Comparison of ENCODE assay signal across 13 mouse cellular contexts in genomic region chr12:100305051-100305673, GRCm38 (mm10).
DNase-seq lines count a peak whose midpoint lies in the region; ATAC-seq and TF ChIP-seq lines count a peak whose summit lies in the region.
"Had no signal": no experiment of that assay in that cellular context is flagged by ENCODE, and none has a peak within 500 bp of the region (broad histone marks: within the 10 kb centered on the region; RNA-seq: fewer than 3 reads in every experiment).

No protein-coding gene starts in this region.

- no peaks in the 10 kb centered on the region for H3K9me3 ChIP-seq in kidney, embryonic 15.5 days (replicated peaks)
- no peaks in the 10 kb centered on the region for H3K9me3 ChIP-seq in midbrain, embryonic 10.5 days (replicated peaks)
- no peaks in the 10 kb centered on the region for H3K9me3 ChIP-seq in midbrain, embryonic 15.5 days
- H3K9me3 ChIP-seq in hindbrain, embryonic 12.5 days (replicated peaks), result no peaks in the 10 kb centered on the region
- H3K9me3 ChIP-seq: G1E; hindbrain, embryonic 15.5 days; limb, embryonic 10.5 days; liver, embryonic 15.5 days had no signal

- H3K4me2 ChIP-seq in kidney, embryonic 15.5 days, result no peak overlapping the region
- no peak overlapping the region for H3K4me2 ChIP-seq in midbrain, embryonic 15.5 days
- H3K4me2 ChIP-seq in hindbrain, embryonic 12.5 days (replicated peaks), result no peak overlapping the region
- H3K4me2 ChIP-seq: hindbrain, embryonic 15.5 days; liver, embryonic 15.5 days had no signal

- TF ChIP-seq CTCF in kidney, adult 2 months (conservative IDR thresholded peaks at IDR 0.05; ENCODE audit: insufficient read depth, insufficient read length, low read depth, low read length), result no peak

- H3K36me3 ChIP-seq in kidney, adult 2 months (ENCODE audit: control insufficient read depth, insufficient read depth, low read length), result no peaks in the 10 kb centered on the region
- H3K36me3 ChIP-seq in kidney, embryonic 15.5 days, result peaks cover 14% of the 10 kb centered on the region
- H3K36me3 ChIP-seq in midbrain, embryonic 10.5 days, result peaks cover 18% of the 10 kb centered on the region
- H3K36me3 ChIP-seq in midbrain, embryonic 15.5 days (replicated peaks), result no peaks in the 10 kb centered on the region
- 0 out of 2 replicates have a peak, but pooled peaks cover 13% of the 10 kb centered on the region for H3K36me3 ChIP-seq in hindbrain, embryonic 12.5 days
- H3K36me3 ChIP-seq: hindbrain, embryonic 15.5 days; liver, embryonic 15.5 days had no signal

- 72% methylated on average over 4 of the region's 4 CpGs for WGBS in kidney, adult 2 months
- WGBS in kidney, embryonic 15.5 days, result 69% methylated on average over 4 of the region's 4 CpGs
- 63% methylated on average over 4 of the region's 4 CpGs for WGBS in midbrain, embryonic 10.5 days
- 60% methylated on average over 4 of the region's 4 CpGs for WGBS in midbrain, embryonic 15.5 days
- 55% methylated on average over 4 of the region's 4 CpGs for WGBS in hindbrain, embryonic 12.5 days

- peak; percentile 66 to 71 for DNase-seq in cerebellum, postnatal 14 days
- DNase-seq in cerebellum, postnatal 4 days (ENCODE audit: low spot score in 2 of 2), result no peak
- DNase-seq in kidney, adult 2 months, result peak; percentile 45
- peak; percentile 51 for DNase-seq in midbrain, embryonic 10.5 days (ENCODE audit: low spot score)
- DNase-seq in layer of hippocampus, postnatal 25 days (ENCODE audit: extremely low spot score in 1 of 2, low spot score in 1 of 2), result no peak
- DNase-seq: right cerebral cortex, postnatal 4 days had no signal

- ATAC-seq in kidney, embryonic 15.5 days (replicated peaks; ENCODE audit: low FRiP score), result no peak
- no peak for ATAC-seq in midbrain, embryonic 15.5 days (replicated peaks)
- ATAC-seq in hindbrain, embryonic 12.5 days (ENCODE audit: low FRiP score), result no peak

- H3K27me3 ChIP-seq in kidney, adult 2 months (replicated peaks; ENCODE audit: control insufficient read depth, insufficient read depth, low read length), result no peaks in the 10 kb centered on the region
- no peaks in the 10 kb centered on the region for H3K27me3 ChIP-seq in kidney, embryonic 15.5 days
- no peaks in the 10 kb centered on the region for H3K27me3 ChIP-seq in midbrain, embryonic 10.5 days (ENCODE audit: low read depth, poor library complexity, severe bottlenecking)
- H3K27me3 ChIP-seq in midbrain, embryonic 15.5 days (replicated peaks), result no peaks in the 10 kb centered on the region
- no peaks in the 10 kb centered on the region for H3K27me3 ChIP-seq in hindbrain, embryonic 12.5 days
- H3K27me3 ChIP-seq: hindbrain, embryonic 15.5 days; liver, embryonic 15.5 days had no signal

- H3K4me3 ChIP-seq in kidney, adult 2 months (ENCODE audit: insufficient read depth, low read depth, low read length), result no peak overlapping the region
- H3K4me3 ChIP-seq in kidney, embryonic 15.5 days (replicated peaks), result no peak overlapping the region
- no peak overlapping the region for H3K4me3 ChIP-seq in midbrain, embryonic 10.5 days
- H3K4me3 ChIP-seq in midbrain, embryonic 15.5 days, result no peak overlapping the region
- no peak overlapping the region for H3K4me3 ChIP-seq in hindbrain, embryonic 12.5 days
- H3K4me3 ChIP-seq: hindbrain, embryonic 15.5 days; limb, embryonic 10.5 days; liver, embryonic 15.5 days had no signal

- H3K9ac ChIP-seq in kidney, embryonic 15.5 days, result no peak overlapping the region
- H3K9ac ChIP-seq in midbrain, embryonic 15.5 days, result no peak overlapping the region
- no peak overlapping the region for H3K9ac ChIP-seq in hindbrain, embryonic 12.5 days
- H3K9ac ChIP-seq: hindbrain, embryonic 15.5 days; liver, embryonic 15.5 days had no signal

- H3K4me1 ChIP-seq in kidney, adult 2 months (ENCODE audit: control insufficient read depth, insufficient read depth, low read length), result no peaks in the 10 kb centered on the region
- H3K4me1 ChIP-seq in kidney, embryonic 15.5 days, result peaks cover 8% of the 10 kb centered on the region; the same call in 1 of the 2 replicates
- H3K4me1 ChIP-seq in midbrain, embryonic 10.5 days, result peaks cover 65% of the 10 kb centered on the region
- peaks cover 31% of the 10 kb centered on the region for H3K4me1 ChIP-seq in midbrain, embryonic 15.5 days
- peaks cover 50% of the 10 kb centered on the region for H3K4me1 ChIP-seq in hindbrain, embryonic 12.5 days
- H3K4me1 ChIP-seq: limb, embryonic 10.5 days; liver, embryonic 15.5 days had no signal

- no peak overlapping the region for H3K27ac ChIP-seq in kidney, adult 2 months (ENCODE audit: insufficient read depth, low read depth, low read length)
- H3K27ac ChIP-seq in kidney, embryonic 15.5 days, result no peak overlapping the region
- H3K27ac ChIP-seq in midbrain, embryonic 10.5 days (replicated peaks), result peak overlapping the region; percentile 83
- no peak overlapping the region for H3K27ac ChIP-seq in midbrain, embryonic 15.5 days
- H3K27ac ChIP-seq in hindbrain, embryonic 12.5 days, result 0 out of 2 replicates have a peak overlapping the region, but pooled peaks have one; percentile 45
- H3K27ac ChIP-seq: hindbrain, embryonic 15.5 days; liver, embryonic 15.5 days had no signal

- no peak for TF ChIP-seq POLR2A in kidney, adult 2 months (IDR thresholded peaks at IDR 0.05; ENCODE audit: low read depth, low read length)

Comparison
In these comparisons a context has a peak if more than half of its experiments do, and no peak if none do; other contexts are left out.
1. DNase-seq: peak in cerebellum, postnatal 14 days (2 of 2), kidney, adult 2 months (single experiment) and midbrain, embryonic 10.5 days (single experiment); none in cerebellum, postnatal 4 days (0 of 2) and layer of hippocampus, postnatal 25 days (0 of 2).
2. H3K27ac ChIP-seq: peak in midbrain, embryonic 10.5 days (single experiment) and hindbrain, embryonic 12.5 days (single experiment); none in kidney, adult 2 months (single experiment), kidney, embryonic 15.5 days (single experiment) and midbrain, embryonic 15.5 days (single experiment).